Mouse (Mus musculus) heart, embryonic 11.5 days (tissue): ENCODE data around the gene Pik3r6. TPM values are rescaled to one million over a fixed set of nuclear protein-coding genes. Genes with fewer than 3 reads are reported as not detected.

Experiments used
- ATAC-seq: fragments of 200-750 bp; cut with Nextera tagmentation; replicated peaks from 2 replicates; pipeline ENCODE4 v1.8.0; 2017; ENCODE audit warnings: moderate library complexity; ENCODE audit not compliant: insufficient number of reproducible peaks, low FRiP score, low TSS enrichment
- H3K27ac ChIP-seq: fragments of 300-500 bp; sonication (generic); 2 replicates; pipeline ENCODE4 v1.5.1; 2014; ENCODE audit warnings: mild to moderate bottlenecking, low read depth, low read length
- H3K27me3 ChIP-seq: fragments of 300-500 bp; sonication (generic); 2 replicates; pipeline ENCODE4 v1.6.1; 2014; ENCODE audit warnings: mild to moderate bottlenecking, low read length, mixed read lengths; ENCODE audit not compliant: control insufficient read depth, insufficient read depth
- H3K36me3 ChIP-seq: fragments of 300-500 bp; sonication (generic); 2 replicates; pipeline ENCODE4 v1.6.1; 2014; ENCODE audit warnings: mild to moderate bottlenecking, low read length, moderate library complexity, mixed read lengths; ENCODE audit not compliant: control insufficient read depth, insufficient read depth
- H3K4me1 ChIP-seq: fragments of 300-500 bp; sonication (generic); 2 replicates; pipeline ENCODE4 v1.6.1; 2014; ENCODE audit warnings: low read length; ENCODE audit not compliant: control insufficient read depth, insufficient read depth
- H3K4me2 ChIP-seq: fragments of 300-500 bp; sonication (generic); 2 replicates; pipeline ENCODE4 v1.6.1; 2014; ENCODE audit warnings: mild to moderate bottlenecking, moderate library complexity
- H3K4me3 ChIP-seq: fragments of 300-500 bp; sonication (generic); 2 replicates; pipeline ENCODE4 v1.5.1; 2014; ENCODE audit warnings: low read depth, low read length
- H3K9ac ChIP-seq: fragments of 300-500 bp; sonication (generic); 2 replicates; pipeline ENCODE4 v1.6.1; 2014; ENCODE audit warnings: mild to moderate bottlenecking, low read depth, low read length, moderate library complexity
- H3K9me3 ChIP-seq: fragments of 300-500 bp; sonication (generic); replicated peaks from 2 replicates; pipeline ENCODE4 v1.6.1; 2016; ENCODE audit warnings: low read length; ENCODE audit not compliant: control insufficient read depth
- WGBS: fragments of 180-500 bp; shearing (Covaris S2); extraction: QIAGEN DNeasy Blood & Tissue Kit; methylation state at CpG from one replicate; pipeline ENCODE4 v1.1.7; 2014; ENCODE audit not compliant: insufficient replicate concordance; 5-methylcytosine and 5-hydroxymethylcytosine counted together
- polyA plus RNA-seq: library from polyadenylated mRNA; unstranded; fragments of >200 nt; fragmentation: Nextera tagmentation; extraction: Ambion mirVana; gene quantifications from 2 replicates; pipeline ENCODE4 v1.2.1, GENCODE M21; 2014

The Pik3r6 gene
- polyA plus RNA-seq, 1 experiment from 2014 or later: 2.5 TPM

GRCm38 (mm10) chr11:68532773-68533172 is 30.0 kb downstream of the Pik3r6 start:
- no peak overlapping the region for H3K4me3 ChIP-seq

GRCm38 (mm10) chr11:68533971-68534475 is 31.2 kb downstream of the Pik3r6 start:
- ATAC-seq: no peak

More at GRCm38 (mm10) chr11:68532773-68533172, 30.0 kb downstream of the Pik3r6 start:
- Histone ChIP-seq H3K4me1 (no peaks in the 10 kb centered on the region; the same call in 1 of the 2 replicates), H3K27ac (no peak overlapping the region), H3K27me3 (no peaks in the 10 kb centered on the region), H3K9me3 (no peaks in the 10 kb centered on the region), H3K9ac (no peak overlapping the region), H3K36me3 (no peaks in the 10 kb centered on the region), H3K4me2 (no peak overlapping the region)
- ATAC-seq: no peak
- WGBS: 67% methylated on average over 5 of the region's 5 CpGs

GRCm38 (mm10) chr11:68536026-68536425 is 33.2 kb downstream of the Pik3r6 start:
- Histone ChIP-seq H3K9ac (no peak overlapping the region), H3K9me3 (no peaks in the 10 kb centered on the region), H3K36me3 (no peaks in the 10 kb centered on the region), H3K4me3 (no peak overlapping the region), H3K4me1 (no peaks in the 10 kb centered on the region; the same call in 1 of the 2 replicates), H3K27me3 (no peaks in the 10 kb centered on the region), H3K4me2 (no peak overlapping the region), H3K27ac (no peak overlapping the region)
- no peak for ATAC-seq
- whole genome bisulfite sequencing: 52% methylated on average over 4 of the region's 4 CpGs

More at GRCm38 (mm10) chr11:68533971-68534475, 31.2 kb downstream of the Pik3r6 start:
- no peak overlapping the region for H3K4me3 ChIP-seq
- H3K4me2 ChIP-seq: no peak overlapping the region
- H3K36me3 ChIP-seq: no peaks in the 10 kb centered on the region
- no peaks in the 10 kb centered on the region for H3K27me3 ChIP-seq
- no peaks in the 10 kb centered on the region for H3K9me3 ChIP-seq
- H3K4me1 ChIP-seq: no peaks in the 10 kb centered on the region; the same call in 1 of the 2 replicates
- H3K27ac ChIP-seq: no peak overlapping the region
- no peak overlapping the region for H3K9ac ChIP-seq
- WGBS: 80% methylated on average over 6 of the region's 6 CpGs

GRCm38 (mm10) chr11:68536465-68536864 is 33.6 kb downstream of the Pik3r6 start:
- Histone ChIP-seq H3K9ac (no peak overlapping the region), H3K4me2 (no peak overlapping the region), H3K4me1 (no peaks in the 10 kb centered on the region; the same call in 1 of the 2 replicates), H3K4me3 (no peak overlapping the region), H3K36me3 (no peaks in the 10 kb centered on the region), H3K27ac (no peak overlapping the region), H3K9me3 (no peaks in the 10 kb centered on the region), H3K27me3 (no peaks in the 10 kb centered on the region)
- ATAC-seq: no peak
- WGBS: 52% methylated on average over 4 of the region's 4 CpGs

GRCm38 (mm10) chr11:68539621-68540020 is 36.8 kb downstream of the Pik3r6 start:
- Histone ChIP-seq H3K4me1 (no peaks in the 10 kb centered on the region), H3K4me2 (no peak overlapping the region), H3K27me3 (no peaks in the 10 kb centered on the region), H3K36me3 (no peaks in the 10 kb centered on the region), H3K9me3 (no peaks in the 10 kb centered on the region), H3K4me3 (no peak overlapping the region), H3K27ac (no peak overlapping the region), H3K9ac (no peak overlapping the region)
- 51% methylated on average over 5 of the region's 5 CpGs for WGBS
- ATAC-seq: no peak

GRCm38 (mm10) chr11:68544554-68544953 is 41.7 kb downstream of the Pik3r6 start:
- no peak for ATAC-seq
- WGBS: 7% methylated on average over 8 of the region's 8 CpGs
- no peak overlapping the region for H3K4me3 ChIP-seq
- H3K27ac ChIP-seq: 0 out of 2 replicates have a peak overlapping the region, but pooled peaks have one; percentile 30
- no peaks in the 10 kb centered on the region for H3K9me3 ChIP-seq
- no peaks in the 10 kb centered on the region for H3K36me3 ChIP-seq
- peaks cover 18% of the 10 kb centered on the region for H3K4me1 ChIP-seq
- H3K4me2 ChIP-seq: no peak overlapping the region
- no peak overlapping the region for H3K9ac ChIP-seq
- no peaks in the 10 kb centered on the region for H3K27me3 ChIP-seq

GRCm38 (mm10) chr11:68545172-68545571 is 42.4 kb downstream of the Pik3r6 start:
- Histone ChIP-seq H3K4me1 (peaks cover 18% of the 10 kb centered on the region), H3K9me3 (no peaks in the 10 kb centered on the region), H3K4me3 (no peak overlapping the region), H3K36me3 (no peaks in the 10 kb centered on the region), H3K27me3 (no peaks in the 10 kb centered on the region), H3K9ac (0 out of 2 replicates have a peak overlapping the region, but pooled peaks have one; percentile 16), H3K27ac (peak overlapping the region; percentile 59), H3K4me2 (no peak overlapping the region)
- 39% methylated on average over 7 of the region's 7 CpGs for WGBS
- no peak for ATAC-seq

- Histone ChIP-seq H3K27me3 (no peaks in the 10 kb centered on the region), H3K4me1 (peaks cover 18% of the 10 kb centered on the region), H3K36me3 (no peaks in the 10 kb centered on the region), H3K4me2 (no peak overlapping the region), H3K9me3 (no peaks in the 10 kb centered on the region), H3K9ac (0 out of 2 replicates have a peak overlapping the region, but pooled peaks have one; percentile 16), H3K27ac (peak overlapping the region; percentile 59), H3K4me3 (no peak overlapping the region)
- ATAC-seq: no peak
- WGBS: 72% methylated on average over 8 of the region's 8 CpGs
Observed at GRCm38 (mm10) chr11:68545682-68546222, 42.9 kb downstream of the Pik3r6 start.

- 54% methylated on average over 2 of the region's 2 CpGs for WGBS
- Histone ChIP-seq H3K9ac (no peak overlapping the region), H3K36me3 (no peaks in the 10 kb centered on the region), H3K4me3 (no peak overlapping the region), H3K27me3 (no peaks in the 10 kb centered on the region), H3K4me1 (peaks cover 18% of the 10 kb centered on the region), H3K9me3 (no peaks in the 10 kb centered on the region), H3K27ac (no peak overlapping the region), H3K4me2 (no peak overlapping the region)
- ATAC-seq: no peak
Observed at GRCm38 (mm10) chr11:68547484-68547883, 44.7 kb downstream of the Pik3r6 start.
